Mouse (Mus musculus) mouse trophoblast stem cell (cell line): ENCODE results near the gene Pgrmc1.
"Not testable (repeated sequence)": the region's sequence is repeated elsewhere in the genome, so short reads cannot be mapped to it uniquely, and the experiment has no call there.

Experiments
- in situ Hi-C, 2 experiments: fragments of 300-500 bp; cut with MseI, MboI; formaldehyde crosslinking; loops; 2 replicates in 1 of 2; 3 replicates in 1 of 2; pipeline ENCODE4 v1.15.1; 2025

Gene Pgrmc1

GRCm38 (mm10) chrX:36597707-36598389 lies at the start of gene Pgrmc1:
Gene Pgrmc1, plus strand, starts transcription at chrX:36598206.
- in situ Hi-C loops: no loop called here

- in situ Hi-C loops: no loop called here
Observed at GRCm38 (mm10) chrX:36548798-36549197, 49.2 kb upstream of the Pgrmc1 start.

- in situ Hi-C loops: no loop called here
Observed at GRCm38 (mm10) chrX:36550906-36551305, 47.1 kb upstream of the Pgrmc1 start.

GRCm38 (mm10) chrX:36551351-36551750 lies 46.7 kb upstream of the Pgrmc1 start:
- in situ Hi-C loops: no loop called here

GRCm38 (mm10) chrX:36552055-36552587 lies 45.9 kb upstream of the Pgrmc1 start:
- in situ Hi-C loops: no loop called here

GRCm38 (mm10) chrX:36552715-36553114 lies 45.3 kb upstream of the Pgrmc1 start:
- in situ Hi-C loops: no loop called here

GRCm38 (mm10) chrX:36555196-36555595 lies 42.8 kb upstream of the Pgrmc1 start:
- in situ Hi-C loops: not testable (repeated sequence)

GRCm38 (mm10) chrX:36560170-36560569 lies 37.8 kb upstream of the Pgrmc1 start:
- in situ Hi-C loops: no loop called here

GRCm38 (mm10) chrX:36561650-36562049 lies 36.4 kb upstream of the Pgrmc1 start:
- in situ Hi-C loops: no loop called here

GRCm38 (mm10) chrX:36562079-36562478 lies 35.9 kb upstream of the Pgrmc1 start:
- in situ Hi-C loops: no loop called here

- in situ Hi-C loops: no loop called here
Observed at GRCm38 (mm10) chrX:36586629-36587303, 11.2 kb upstream of the Pgrmc1 start.

GRCm38 (mm10) chrX:36587304-36588209 lies 10.4 kb upstream of the Pgrmc1 start:
- in situ Hi-C loops: no loop called here

GRCm38 (mm10) chrX:36590266-36590665 lies 7.7 kb upstream of the Pgrmc1 start:
- in situ Hi-C loops: no loop called here

- in situ Hi-C loops: no loop called here
Observed at GRCm38 (mm10) chrX:36591120-36591519, 6.9 kb upstream of the Pgrmc1 start.

GRCm38 (mm10) chrX:36591539-36591938 lies 6.5 kb upstream of the Pgrmc1 start:
- in situ Hi-C loops: no loop called here

GRCm38 (mm10) chrX:36595247-36595646 lies 2.8 kb upstream of the Pgrmc1 start:
- in situ Hi-C loops: no loop called here

GRCm38 (mm10) chrX:36596483-36597120 lies 1.4 kb upstream of the Pgrmc1 start:
- in situ Hi-C loops: not testable (repeated sequence)

GRCm38 (mm10) chrX:36598390-36598810 lies 394 bp downstream of the Pgrmc1 start:
- in situ Hi-C loops: no loop called here

GRCm38 (mm10) chrX:36598861-36599344 lies 897 bp downstream of the Pgrmc1 start:
- in situ Hi-C loops: no loop called here

- in situ Hi-C loops: no loop called here
Observed at GRCm38 (mm10) chrX:36599656-36600055, 1.6 kb downstream of the Pgrmc1 start.

- in situ Hi-C loops: no loop called here
Observed at GRCm38 (mm10) chrX:36600066-36600465, 2.1 kb downstream of the Pgrmc1 start.
